Mouse (Mus musculus) heart, postnatal 0 days (tissue): ENCODE results near the gene Ibtk.

ENCODE experiments used
- CTCF ChIP-seq: IDR thresholded peaks from 2 replicates; pipeline ENCODE4 v1.5.1; 2016; ENCODE audit warnings: antibody characterized with exemption, control low read depth, low read depth
- EP300 ChIP-seq: IDR thresholded peaks from 2 replicates; pipeline ENCODE4 v1.6.1; 2016; ENCODE audit warnings: antibody characterized with exemption, low read depth

- TF ChIP-seq CTCF: no peak
- no peak for TF ChIP-seq EP300
These were observed 7.0 kb downstream of the Ibtk start for GRCm38 (mm10) chr9:85742107-85742506.
